Mouse (Mus musculus): ENCODE results near the gene P2ry14. TPM values are rescaled to one million over a fixed set of nuclear protein-coding genes. Genes with fewer than 3 reads are reported as not detected.
"Not testable (repeated sequence)": the region's sequence is repeated elsewhere in the genome, so short reads cannot be mapped to it uniquely, and the experiment has no call there.

Gene P2ry14
- polyA plus RNA-seq, 1 experiment from 2014 or later = 4.3 TPM

GRCm38 (mm10) chr3:59069071-59069470, 84.3 kb downstream of the P2ry14 start:
- not testable (repeated sequence) for H3K27me3 ChIP-seq (replicated peaks; ENCODE audit: control insufficient read depth, insufficient read depth, low read length); H3K9ac ChIP-seq (replicated peaks; ENCODE audit: low read depth, low read length); H3K4me2 ChIP-seq (ENCODE audit: low read length); H3K9me3 ChIP-seq (ENCODE audit: control insufficient read depth, low read length); ATAC-seq; H3K36me3 ChIP-seq (ENCODE audit: control insufficient read depth, insufficient read depth); H3K4me3 ChIP-seq (replicated peaks; ENCODE audit: low read length); H3K27ac ChIP-seq (ENCODE audit: low read length); H3K4me1 ChIP-seq (replicated peaks; ENCODE audit: control insufficient read depth, insufficient read depth, low read length)
- WGBS = 78% methylated on average over 1 of the region's 1 CpGs

GRCm38 (mm10) chr3:59066558-59067294, 86.7 kb downstream of the P2ry14 start:
- ATAC-seq = no peak
- H3K36me3 ChIP-seq (ENCODE audit: control insufficient read depth, insufficient read depth) = no peaks in the 10 kb centered on the region
- H3K27me3 ChIP-seq (replicated peaks; ENCODE audit: control insufficient read depth, insufficient read depth, low read length) = no peaks in the 10 kb centered on the region
- no peak overlapping the region for H3K4me2 ChIP-seq (ENCODE audit: low read length)
- H3K27ac ChIP-seq (ENCODE audit: low read length) = no peak overlapping the region
- H3K4me1 ChIP-seq (replicated peaks; ENCODE audit: control insufficient read depth, insufficient read depth, low read length) = no peaks in the 10 kb centered on the region
- WGBS = 72% methylated on average over 8 of the region's 8 CpGs
- H3K9me3 ChIP-seq (ENCODE audit: control insufficient read depth, low read length) = no peaks in the 10 kb centered on the region
- no peak overlapping the region for H3K4me3 ChIP-seq (replicated peaks; ENCODE audit: low read length)
- H3K9ac ChIP-seq (replicated peaks; ENCODE audit: low read depth, low read length) = no peak overlapping the region

DNA sequence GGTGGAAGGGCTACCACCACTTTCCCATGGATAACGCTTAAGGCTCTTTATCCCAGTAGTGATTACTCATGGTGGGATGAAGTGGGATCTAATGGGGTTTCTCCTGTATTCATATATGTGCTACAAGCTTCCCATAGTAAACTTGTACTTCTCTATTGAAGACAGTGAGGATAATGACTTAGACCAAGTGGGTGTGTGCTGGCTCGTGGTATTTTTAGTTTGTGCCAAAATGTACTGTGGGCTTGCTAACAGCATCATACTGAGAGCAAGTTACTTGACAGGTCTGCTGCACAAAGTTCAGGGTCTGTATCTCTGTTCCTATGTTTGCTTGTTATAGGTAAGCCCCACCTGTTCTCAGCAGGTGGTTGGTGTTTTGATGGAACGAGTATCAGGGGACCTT, 87.5 kb downstream of the P2ry14 start:
- Histone ChIP-seq H3K9me3 (ENCODE audit: control insufficient read depth, low read length) (no peaks in the 10 kb centered on the region), H3K4me1 (replicated peaks; ENCODE audit: control insufficient read depth, insufficient read depth, low read length) (no peaks in the 10 kb centered on the region), H3K9ac (replicated peaks; ENCODE audit: low read depth, low read length) (no peak overlapping the region), H3K36me3 (ENCODE audit: control insufficient read depth, insufficient read depth) (no peaks in the 10 kb centered on the region), H3K27me3 (replicated peaks; ENCODE audit: control insufficient read depth, insufficient read depth, low read length) (no peaks in the 10 kb centered on the region), H3K4me2 (ENCODE audit: low read length) (no peak overlapping the region), H3K27ac (ENCODE audit: low read length) (no peak overlapping the region), H3K4me3 (replicated peaks; ENCODE audit: low read length) (no peak overlapping the region)
- no peak for ATAC-seq
- WGBS = 88% methylated on average over 3 of the region's 3 CpGs

Other genes starting within 250 kb of the P2ry14 start
- 3.3 and 4.3 TPM in 2 replicates for gene Med12l, start 147.8 kb downstream of the P2ry14 start, polyA plus RNA-seq (2015; fragmentation: Nextera tagmentation; extraction: Ambion mirVana)
- 0.81 and 1.8 TPM in 2 replicates for gene Gpr171, start 51.8 kb downstream of the P2ry14 start, polyA plus RNA-seq (2015; fragmentation: Nextera tagmentation; extraction: Ambion mirVana)
- gene Gpr87, start 41.5 kb upstream of the P2ry14 start, polyA plus RNA-seq (2015; fragmentation: Nextera tagmentation; extraction: Ambion mirVana) = 0.22 TPM in 1 of 2 replicates, not detected in the other
- 1.8 and 2.2 TPM in 2 replicates for gene P2ry13, start 57.3 kb upstream of the P2ry14 start, polyA plus RNA-seq (2015; fragmentation: Nextera tagmentation; extraction: Ambion mirVana)
- gene P2ry12, start 109.3 kb upstream of the P2ry14 start, polyA plus RNA-seq (2015; fragmentation: Nextera tagmentation; extraction: Ambion mirVana) = 9.8 and 10.4 TPM in 2 replicates
- 2.3 and 2.5 TPM in 2 replicates for gene Igsf10, start 190.8 kb upstream of the P2ry14 start, polyA plus RNA-seq (2015; fragmentation: Nextera tagmentation; extraction: Ambion mirVana)